Mouse (Mus musculus) midbrain, embryonic 16.5 days (tissue): Measurements from ENCODE around the gene Tmprss2. TPM values are rescaled to one million over a fixed set of nuclear protein-coding genes. Genes with fewer than 3 reads are reported as not detected.

Source experiments
- ATAC-seq: fragments of 200-750 bp; cut with Nextera tagmentation; 2 replicates; pipeline ENCODE4 v1.8.0; 2017; ENCODE audit warnings: moderate TSS enrichment
- H3K27ac ChIP-seq: fragments of 300-500 bp; sonication (generic); 2 replicates; pipeline ENCODE4 v1.5.1; 2014; ENCODE audit warnings: mild to moderate bottlenecking, low read length, mixed read lengths
- H3K27me3 ChIP-seq: fragments of 300-500 bp; sonication (generic); 2 replicates; pipeline ENCODE4 v1.6.1; 2014; ENCODE audit warnings: low read depth, low read length, mixed read lengths; ENCODE audit not compliant: control insufficient read depth, insufficient read depth
- H3K36me3 ChIP-seq: fragments of 300-500 bp; sonication (generic); 2 replicates; pipeline ENCODE4 v1.6.1; 2014; ENCODE audit warnings: mild to moderate bottlenecking, low read length, moderate library complexity, mixed read lengths; ENCODE audit not compliant: control insufficient read depth, insufficient read depth
- H3K4me1 ChIP-seq: fragments of 300-500 bp; sonication (generic); 2 replicates; pipeline ENCODE4 v1.6.1; 2014; ENCODE audit warnings: mild to moderate bottlenecking, low read length, mixed read lengths; ENCODE audit not compliant: control insufficient read depth, insufficient read depth
- H3K4me2 ChIP-seq: fragments of 300-500 bp; sonication (generic); 2 replicates; pipeline ENCODE4 v1.6.1; 2014; ENCODE audit warnings: mild to moderate bottlenecking, low read length, mixed read lengths
- H3K4me3 ChIP-seq: fragments of 300-500 bp; sonication (generic); 2 replicates; pipeline ENCODE4 v1.5.1; 2014; ENCODE audit warnings: low read depth, mild to moderate bottlenecking, low read length, moderate library complexity, mixed read lengths
- H3K9ac ChIP-seq: fragments of 300-500 bp; sonication (generic); 2 replicates; pipeline ENCODE4 v1.6.1; 2014; ENCODE audit warnings: low read depth, low read length, mixed read lengths
- H3K9me3 ChIP-seq: fragments of 300-500 bp; sonication (generic); replicated peaks from 2 replicates; pipeline ENCODE4 v1.6.1; 2014; ENCODE audit warnings: mild to moderate bottlenecking, low read length, mixed read lengths; ENCODE audit not compliant: control insufficient read depth, poor library complexity, severe bottlenecking
- WGBS: fragments of 180-500 bp; shearing (Covaris S2); extraction: QIAGEN DNeasy Blood & Tissue Kit; methylation state at CpG from one replicate; pipeline ENCODE4 v1.1.7; 2014; 5-methylcytosine and 5-hydroxymethylcytosine counted together
- polyA plus RNA-seq: library from polyadenylated mRNA; unstranded; fragments of >200 nt; fragmentation: Nextera tagmentation; extraction: Ambion mirVana; gene quantifications from 2 replicates; pipeline ENCODE4 v1.2.1, GENCODE M21; 2015

Tmprss2 gene
- polyA plus RNA-seq, 1 experiment from 2014 or later = 0.08 TPM

DNA sequence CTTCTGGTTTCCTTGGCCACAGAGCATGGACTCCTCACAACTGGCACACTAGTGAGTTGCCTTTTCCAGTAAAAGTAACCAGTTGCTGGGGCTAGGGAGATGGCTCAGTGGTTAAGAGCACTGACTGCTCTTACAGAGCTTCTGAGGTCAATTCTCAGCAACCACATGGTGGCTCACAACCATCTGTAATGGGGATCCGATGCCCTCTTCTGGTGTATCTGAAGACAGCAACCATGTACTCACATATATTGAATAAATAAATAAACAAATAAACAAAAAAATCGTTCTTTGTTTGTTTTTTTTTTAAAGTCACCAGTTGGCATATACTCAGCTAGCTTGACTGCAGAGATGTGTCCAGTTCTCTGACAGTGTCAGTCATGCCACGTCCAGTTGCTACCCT lies 94.7 kb downstream of the Tmprss2 start:
- H3K9ac ChIP-seq = no peak overlapping the region
- H3K4me3 ChIP-seq = no peak overlapping the region
- no peak for ATAC-seq
- H3K27ac ChIP-seq = no peak overlapping the region
- H3K9me3 ChIP-seq = no peaks in the 10 kb centered on the region
- 79% methylated on average over 3 of the region's 3 CpGs for WGBS
- no peaks in the 10 kb centered on the region for H3K4me1 ChIP-seq
- no peak overlapping the region for H3K4me2 ChIP-seq
- no peaks in the 10 kb centered on the region for H3K36me3 ChIP-seq
- H3K27me3 ChIP-seq = no peaks in the 10 kb centered on the region

Other genes with a start within 250 kb of the Tmprss2 start
- 0.06 TPM in 1 of 2 replicates, not detected in the other for gene Mx1, start 148.3 kb downstream of the Tmprss2 start, polyA plus RNA-seq
- gene Fam3b, start 96.4 kb downstream of the Tmprss2 start, polyA plus RNA-seq = not detected in 2 replicates
- gene Ripk4, start 152.6 kb upstream of the Tmprss2 start, polyA plus RNA-seq = 0.67 and 0.79 TPM in 2 replicates
- gene Prdm15, start 240.7 kb upstream of the Tmprss2 start, polyA plus RNA-seq = 10.9 and 14.2 TPM in 2 replicates